Mouse (Mus musculus) ES-CJ7 (cell line): ENCODE measurements around the gene Ndufa7.

ENCODE experiments used
- DNase-seq: peaks from one replicate; pipeline ENCODE4 v3.0.0; 2011; ENCODE audit warnings: low read depth, low spot score

The Ndufa7 gene

DNA sequence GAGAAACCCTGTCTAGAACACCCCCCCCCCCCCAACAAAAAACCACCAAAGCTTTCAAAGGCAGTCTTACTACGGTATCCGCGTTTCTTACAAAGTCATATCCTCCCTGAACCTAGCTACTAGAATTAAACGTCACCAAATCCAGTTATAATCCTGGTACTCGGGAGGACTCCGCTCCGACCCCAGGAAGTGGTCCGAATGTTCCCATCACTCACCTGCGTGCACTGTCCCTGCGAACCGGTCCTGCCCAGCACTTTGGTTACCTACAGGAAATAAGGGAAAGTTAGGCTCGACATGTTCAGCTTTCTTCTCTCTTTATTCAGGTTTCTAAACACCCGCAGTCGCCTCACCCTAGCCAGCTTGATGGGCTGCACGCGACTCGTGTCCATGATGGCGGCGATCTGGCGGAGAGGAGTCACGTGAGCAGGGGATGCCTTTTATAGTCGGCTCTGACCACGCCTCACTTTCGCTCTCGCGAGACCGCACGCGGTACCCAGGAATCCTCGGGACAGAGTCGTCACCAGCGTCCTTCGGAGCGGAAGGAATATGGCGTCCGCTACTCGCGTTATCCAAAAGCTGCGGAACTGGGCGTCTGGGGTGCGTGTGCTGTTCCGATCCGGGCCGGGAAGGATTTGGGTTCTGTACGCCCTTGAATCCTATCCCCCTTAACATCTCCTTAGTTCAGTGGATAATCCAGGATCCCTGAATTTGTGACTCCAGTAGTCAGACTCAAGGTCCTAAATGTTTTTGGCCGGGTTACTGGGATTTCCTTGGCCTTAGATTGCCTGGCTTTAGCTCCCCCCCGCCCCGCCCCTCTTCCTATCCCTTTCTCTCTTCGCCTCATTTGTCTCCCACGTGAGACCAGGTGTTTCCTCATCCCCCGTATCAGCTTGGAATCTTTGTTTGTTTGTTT, at the start of gene Ndufa7, which contains the start of gene Rps28:
TSS of gene Ndufa7 (plus strand) at position 489 of the 913 bp plus-strand sequence.
TSS of gene Rps28 (minus strand) at position 479 of the 913 bp plus-strand sequence.
- peak; percentile 98 for DNase-seq

DNA sequence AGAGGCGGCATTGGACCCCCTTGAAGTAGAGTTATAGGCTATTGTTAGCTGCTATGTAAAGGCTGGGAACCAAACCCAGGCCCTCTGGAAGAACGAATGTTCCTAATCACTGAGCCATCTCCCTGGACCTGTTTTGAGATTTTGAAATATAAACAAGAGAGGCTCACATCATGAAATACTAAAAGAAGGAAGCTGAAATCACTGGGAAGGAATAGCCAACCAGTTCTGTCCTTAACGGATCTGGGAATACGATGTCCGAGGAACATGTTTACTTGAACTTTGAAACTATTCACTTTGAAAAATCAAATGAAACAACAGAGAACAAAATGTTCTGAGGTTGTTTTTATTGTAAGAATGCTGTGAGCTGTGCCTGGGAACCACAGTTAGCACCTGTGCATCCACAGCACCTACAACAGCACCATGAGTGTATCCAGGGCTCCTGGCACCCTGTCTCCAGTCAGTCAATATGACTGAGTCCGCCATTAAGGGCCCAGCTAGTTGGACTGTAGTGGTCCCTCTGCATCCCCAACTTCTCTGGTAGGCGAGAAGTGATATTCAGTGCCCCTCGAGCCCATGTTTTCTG, 49.7 kb upstream of the Ndufa7 start:
- DNase-seq: no peak

DNA sequence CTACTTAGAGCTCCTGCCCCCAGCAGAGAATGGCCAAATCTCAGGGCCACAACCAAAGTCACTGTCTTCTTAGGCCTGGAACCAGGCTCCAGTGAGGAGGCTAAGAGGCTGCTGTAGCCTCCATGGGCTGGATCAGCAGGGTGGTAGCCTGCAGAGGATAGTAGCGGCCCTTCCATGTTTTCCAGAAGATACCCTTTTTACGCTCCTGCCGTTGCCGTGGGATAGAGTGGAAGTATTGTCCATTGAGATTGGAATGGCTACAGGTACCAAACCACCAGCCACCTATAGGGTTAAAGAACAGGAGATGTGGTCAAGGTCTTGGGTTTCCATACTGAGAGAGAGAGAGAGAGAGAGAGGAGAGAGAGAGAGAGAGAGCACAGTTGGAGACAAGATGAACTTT, 49.1 kb upstream of the Ndufa7 start:
- DNase-seq: no peak

DNA sequence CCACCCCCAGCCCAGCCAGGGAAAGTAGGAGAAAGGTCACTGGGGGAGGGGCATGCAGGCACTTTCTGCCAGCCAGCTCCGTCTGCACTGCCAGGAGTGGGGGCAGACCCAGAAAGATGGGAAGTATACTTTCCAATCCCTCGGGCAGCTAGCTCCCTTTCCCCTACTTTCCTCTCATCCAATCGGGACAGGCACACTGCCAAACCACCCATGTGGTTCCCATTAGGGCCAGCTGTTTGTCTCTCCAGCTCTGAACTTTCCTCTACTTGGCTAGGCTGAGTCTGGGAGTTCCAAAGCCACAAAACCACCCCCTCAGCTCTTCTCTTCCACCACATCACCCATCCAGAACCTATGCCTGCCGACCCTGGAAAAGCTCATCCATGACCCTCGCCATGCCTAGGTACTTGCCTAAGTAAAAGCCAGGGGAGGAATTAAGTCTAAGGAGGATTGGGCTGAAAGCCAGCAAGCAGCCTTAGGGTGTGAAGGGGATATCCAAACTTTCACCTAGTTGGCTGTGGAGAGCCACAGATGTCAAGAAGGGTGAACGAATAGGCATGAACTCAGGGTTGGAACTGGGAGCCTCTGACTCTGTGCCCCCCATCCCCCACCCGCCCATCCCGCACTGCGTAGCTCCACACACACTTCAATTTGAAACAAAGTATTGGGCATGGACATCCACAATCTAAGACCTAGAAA, 45.0 kb upstream of the Ndufa7 start:
- DNase-seq: peak; percentile 22

DNA sequence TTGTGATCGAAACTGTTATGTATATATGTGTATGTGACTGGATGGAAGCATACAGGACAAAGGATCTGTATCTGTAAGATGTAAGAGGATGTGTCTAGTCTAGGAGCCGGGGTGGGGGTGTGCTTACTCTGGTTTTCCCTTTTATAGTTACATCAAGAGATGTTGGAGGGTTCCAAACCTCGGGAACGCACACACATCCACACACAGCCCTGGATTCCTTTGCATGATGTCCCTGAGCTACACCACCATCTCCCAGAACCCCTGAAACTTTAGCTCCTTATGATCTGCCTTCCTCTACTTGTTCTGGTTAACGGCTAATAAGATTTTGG, 44.4 kb upstream of the Ndufa7 start:
- DNase-seq: no peak

DNA sequence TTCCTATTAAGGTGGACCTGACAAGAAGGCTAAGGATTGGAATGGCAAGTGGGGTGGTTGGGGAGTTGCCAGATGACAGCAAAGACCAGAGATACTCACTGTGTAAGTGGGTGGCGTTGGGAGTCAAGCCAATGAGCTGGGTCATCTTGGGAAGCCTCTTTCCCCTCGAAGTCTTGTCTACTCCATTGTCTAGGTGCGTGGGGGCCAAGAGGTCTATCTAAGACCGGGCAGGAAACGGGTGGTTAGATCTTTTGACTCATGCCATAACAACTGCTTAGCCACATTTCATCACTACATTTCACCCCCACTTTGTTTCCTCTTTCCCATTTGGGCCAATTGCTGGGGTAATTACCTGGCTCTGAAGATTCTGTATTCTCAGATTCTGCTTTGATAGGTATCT, 43.9 kb upstream of the Ndufa7 start:
- DNase-seq: no peak

DNA sequence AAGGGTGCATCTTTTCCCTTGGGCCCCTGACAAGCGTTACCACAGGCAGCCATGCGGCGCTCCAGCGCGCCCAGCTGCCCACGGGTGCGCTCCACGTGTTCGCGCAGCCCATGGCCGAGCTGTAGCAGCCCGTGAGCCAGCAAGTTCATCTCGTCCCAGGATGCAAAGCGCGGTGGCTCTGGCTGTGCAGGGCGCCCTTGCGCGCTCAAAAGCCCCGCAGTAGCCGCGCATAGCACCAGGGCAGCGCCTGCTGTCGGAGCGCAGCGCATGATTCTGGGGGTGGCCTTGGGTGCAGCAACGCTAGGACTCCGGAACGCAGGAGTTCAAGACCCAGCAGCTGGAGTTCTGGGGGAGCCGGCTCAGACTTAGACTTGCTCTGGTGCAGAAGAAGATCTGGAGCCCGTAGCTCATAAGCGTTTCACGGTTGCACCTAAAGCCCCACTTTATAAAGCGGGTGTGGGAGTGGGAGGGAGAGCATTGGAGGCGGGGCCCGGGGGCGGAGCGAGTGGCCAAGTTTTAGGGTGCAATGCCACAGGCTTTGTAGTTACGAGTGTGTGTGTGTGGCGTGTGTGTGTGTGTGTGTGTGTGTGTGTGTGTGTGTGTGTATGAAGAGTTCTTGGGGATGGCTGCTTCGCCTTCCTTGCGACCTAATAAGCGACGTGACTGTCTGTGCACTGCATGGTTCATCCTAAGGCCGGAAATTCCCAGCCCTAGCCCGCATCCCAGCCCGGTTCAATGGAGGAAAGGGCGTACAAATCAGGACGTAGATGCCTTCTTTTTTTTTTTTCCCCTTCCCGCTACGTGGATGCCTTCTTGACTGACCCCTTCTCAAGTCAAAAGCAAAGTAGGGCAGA, 43.0 kb upstream of the Ndufa7 start, which contains the start of gene Angptl4:
TSS of gene Angptl4 (minus strand) at position 707 of the 854 bp plus-strand sequence.
- peak; percentile 74 for DNase-seq

DNA sequence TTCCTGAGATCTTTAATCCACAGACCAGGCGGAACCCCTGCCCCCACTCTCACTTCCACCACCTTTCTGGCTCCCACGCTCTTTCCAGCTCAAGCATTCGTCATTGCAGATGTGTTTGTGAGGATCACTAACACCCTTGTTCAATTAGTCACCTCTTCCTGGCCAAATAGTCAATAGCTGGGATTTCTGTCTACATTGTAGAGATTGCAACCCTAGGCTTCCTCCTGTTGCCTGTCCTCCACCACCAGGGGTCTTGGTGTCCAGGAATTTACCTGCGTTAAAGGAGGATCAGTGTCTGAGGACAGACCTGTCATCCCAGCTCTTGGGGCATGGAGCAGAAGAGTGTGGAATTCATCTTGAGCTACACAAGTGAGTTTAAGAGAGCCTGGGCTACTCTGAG, 42.3 kb upstream of the Ndufa7 start:
- DNase-seq: peak; percentile 42

DNA sequence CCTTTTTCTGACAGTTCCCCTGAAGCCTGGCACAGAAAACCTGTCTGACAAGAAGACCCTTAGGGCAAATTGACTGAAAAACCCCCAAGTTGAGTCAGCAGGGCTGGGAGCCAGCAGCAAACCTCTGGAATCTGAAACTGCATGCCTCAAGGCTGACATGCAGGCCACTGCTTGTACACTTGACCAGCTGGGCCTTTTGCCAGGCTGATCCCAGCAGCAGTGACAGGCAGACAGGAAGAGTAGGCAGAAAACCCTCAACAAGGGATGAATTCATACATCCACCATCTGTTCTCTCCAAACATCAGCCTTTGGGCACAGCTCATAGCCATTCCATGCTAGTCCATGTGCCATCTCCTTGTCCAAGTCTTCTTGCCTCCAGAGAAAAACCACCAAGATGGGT, 41.0 kb upstream of the Ndufa7 start:
- DNase-seq: no peak

DNA sequence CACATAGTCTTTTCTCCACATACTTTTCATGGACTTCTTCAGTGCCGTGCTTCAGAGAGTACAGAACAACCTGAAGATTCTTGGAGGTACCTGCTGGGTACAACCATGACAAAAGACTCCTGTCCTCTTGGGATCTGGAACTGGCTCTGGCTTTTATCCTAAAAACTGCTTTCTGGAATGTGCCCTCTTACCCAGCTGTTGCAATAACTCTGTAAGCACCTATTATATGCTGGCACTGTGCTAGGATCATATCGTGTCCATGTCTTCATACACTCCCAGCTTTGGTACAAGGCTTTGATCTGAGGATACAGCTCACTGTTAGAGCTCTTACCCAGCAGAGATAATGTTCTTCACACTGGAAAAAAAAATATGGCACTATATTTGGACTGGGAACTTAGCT, 39.4 kb upstream of the Ndufa7 start:
- DNase-seq: no peak

DNA sequence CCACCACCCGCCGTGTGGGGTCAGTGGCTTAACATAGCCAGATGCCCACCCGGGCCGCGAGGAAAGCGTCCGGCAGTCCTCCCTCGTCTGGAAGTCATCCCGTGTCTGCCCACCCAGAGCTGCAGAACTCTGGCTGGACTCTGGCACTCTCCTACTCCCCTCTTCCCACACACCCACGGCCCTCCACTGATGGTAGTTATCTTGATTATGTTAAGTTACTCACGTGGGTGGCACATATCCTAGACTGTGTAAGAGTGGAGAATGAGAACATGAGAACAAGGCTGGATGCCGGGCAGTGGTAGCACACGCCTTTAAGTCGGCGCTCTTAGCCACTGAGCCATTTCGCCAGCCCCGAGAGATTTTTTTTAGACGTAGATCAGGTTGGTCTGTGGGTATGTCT, 38.0 kb upstream of the Ndufa7 start:
- no peak for DNase-seq

DNA sequence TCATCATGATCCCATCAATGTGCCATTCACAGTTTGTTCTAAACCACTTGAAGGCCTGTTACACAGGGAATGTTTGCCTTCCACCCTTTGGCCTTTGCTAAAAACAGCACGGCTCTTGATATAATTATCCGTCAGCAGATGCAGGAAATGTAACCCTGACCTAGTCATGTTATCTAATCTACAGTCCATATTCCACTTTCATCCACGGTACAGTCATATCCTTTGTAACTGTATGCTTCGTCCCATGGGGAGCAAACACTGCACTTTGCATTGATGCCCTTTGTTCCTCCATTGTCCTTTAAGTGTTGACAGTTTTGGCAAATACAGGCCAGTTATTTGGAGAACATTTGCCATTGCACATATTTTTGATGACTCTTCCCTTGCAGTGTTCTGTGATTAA, 35.6 kb upstream of the Ndufa7 start:
- DNase-seq: no peak

DNA sequence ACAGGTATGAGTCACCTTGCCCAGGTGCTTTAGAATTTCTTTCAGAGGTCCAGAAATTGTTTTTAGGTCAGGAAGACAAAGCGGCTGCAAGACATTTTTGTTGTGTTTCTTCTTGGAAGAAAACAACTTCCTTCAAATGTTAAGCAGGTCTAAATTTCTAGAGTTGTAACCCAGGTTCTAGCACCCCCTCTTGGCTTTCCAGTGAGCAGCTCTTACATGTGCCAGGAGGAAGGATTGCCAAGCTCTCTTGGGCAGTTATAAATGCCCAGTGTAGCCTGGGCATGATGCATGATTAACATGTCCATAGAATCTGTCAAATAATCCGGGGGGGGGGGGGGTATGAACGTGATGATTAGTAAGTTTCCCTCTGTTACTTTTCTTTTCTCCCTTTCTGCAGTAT, 26.1 kb upstream of the Ndufa7 start:
- no peak for DNase-seq

DNA sequence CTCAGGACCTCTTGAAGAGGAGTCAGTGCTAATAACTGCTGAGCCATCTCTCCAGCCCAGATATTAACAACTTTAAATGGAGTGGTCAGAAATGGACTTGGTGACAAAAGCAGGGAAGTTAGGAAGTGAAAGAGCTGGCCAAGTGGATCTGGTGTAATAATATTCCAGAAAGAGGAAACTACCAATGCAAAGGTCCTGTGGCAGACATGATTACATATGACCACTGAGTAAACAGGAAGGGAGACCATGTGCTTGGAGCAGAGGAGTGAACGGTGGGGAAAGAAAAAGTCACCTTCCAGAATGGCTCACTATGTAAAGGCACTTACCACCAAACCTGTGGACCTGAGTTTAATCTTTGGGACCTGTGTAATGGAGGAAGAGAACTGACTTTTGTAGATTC, 25.1 kb upstream of the Ndufa7 start:
- DNase-seq: no peak

DNA sequence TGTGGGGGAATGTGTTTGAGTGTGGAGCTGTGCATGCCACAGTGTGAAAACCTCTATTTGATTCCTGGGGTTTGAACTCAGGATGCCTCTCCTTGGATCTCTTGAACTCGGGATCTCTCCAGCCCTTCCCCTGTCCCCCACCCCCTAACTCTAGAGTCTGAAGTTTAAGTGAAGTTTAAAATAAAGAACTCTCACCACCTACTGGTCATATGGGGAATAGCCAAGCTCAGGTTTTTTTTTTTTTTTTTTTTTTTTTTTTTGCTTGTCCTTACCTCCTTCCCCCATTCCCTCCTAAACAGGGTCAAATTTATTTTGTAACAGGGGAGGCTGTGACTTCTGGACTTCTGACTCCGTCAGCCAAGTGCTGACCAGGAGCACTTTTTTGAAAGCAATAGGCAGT, 22.2 kb upstream of the Ndufa7 start:
- DNase-seq: peak; percentile 64

DNA sequence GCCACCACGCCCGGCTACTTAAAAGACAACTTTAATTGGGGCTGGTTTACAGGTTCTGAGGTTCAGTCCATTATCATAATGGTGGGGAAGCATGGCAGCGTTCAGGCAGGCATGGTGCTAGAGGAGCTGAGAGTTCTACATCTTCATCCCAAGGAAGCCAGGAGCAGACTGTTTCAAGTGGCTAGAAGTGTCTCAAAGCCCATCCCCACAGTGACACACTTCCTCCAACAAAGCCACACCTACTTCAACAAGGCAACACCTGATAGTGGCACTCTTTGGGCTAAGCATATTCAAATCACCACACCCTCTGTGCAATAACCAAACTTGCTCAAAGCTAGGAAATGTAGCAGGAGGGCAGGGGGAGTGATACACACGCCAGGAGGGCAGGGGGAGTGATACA, 20.2 kb upstream of the Ndufa7 start:
- peak; percentile 82 for DNase-seq

DNA sequence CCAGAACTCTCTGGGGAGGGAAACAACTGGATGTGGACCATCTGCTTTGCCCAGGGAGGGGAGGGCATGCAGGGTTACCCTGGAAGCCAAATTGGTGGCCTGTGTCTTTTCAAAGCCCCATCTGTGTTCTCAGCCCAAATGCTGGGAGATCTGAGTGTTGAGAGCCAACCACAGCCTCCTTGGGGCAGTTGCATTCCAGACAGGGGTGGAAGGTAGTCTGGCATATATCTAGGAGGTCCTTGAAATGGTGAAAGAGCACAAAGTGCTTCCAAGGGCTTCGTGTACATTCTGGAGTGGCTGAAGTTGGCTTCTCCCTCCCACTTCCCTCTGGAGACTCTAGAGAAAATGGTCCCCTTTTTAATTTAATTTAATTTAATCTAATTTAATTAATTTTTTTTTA, 19.6 kb upstream of the Ndufa7 start:
- no peak for DNase-seq

DNA sequence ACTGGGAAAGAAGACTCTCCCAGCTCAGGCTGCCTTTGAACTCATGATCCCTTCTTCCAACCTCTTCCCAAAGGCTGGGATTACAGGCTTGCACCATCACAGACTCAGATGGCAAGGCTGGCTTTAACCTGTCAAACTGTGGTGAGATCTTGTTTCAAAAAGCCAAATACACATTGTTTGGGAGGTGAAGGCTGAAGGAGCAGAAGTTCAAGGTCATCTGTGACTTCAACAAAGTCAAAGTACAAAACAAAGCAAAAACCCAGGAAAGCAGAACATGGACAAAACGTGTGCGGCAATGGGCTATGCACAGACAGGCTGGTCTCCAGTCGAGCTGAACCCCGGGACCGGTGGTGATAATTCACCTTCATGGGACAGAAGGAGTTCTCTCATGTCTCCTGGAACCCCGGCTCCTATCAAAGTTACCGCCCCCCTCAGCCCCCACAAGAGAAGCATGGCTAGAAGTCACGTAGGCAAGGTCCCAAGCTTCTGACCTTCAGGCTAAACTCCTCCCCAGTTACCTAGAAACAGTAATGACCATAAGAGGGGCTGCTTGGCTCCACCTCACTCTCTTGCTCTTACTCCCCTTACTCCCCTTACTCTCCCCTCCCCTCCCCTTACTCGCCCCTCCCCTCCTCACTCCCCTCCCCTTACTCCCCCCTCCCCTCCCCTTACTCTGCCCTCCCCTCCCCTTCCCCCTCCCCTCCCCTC, 17.0 kb upstream of the Ndufa7 start:
- DNase-seq: peak; percentile 94

DNA sequence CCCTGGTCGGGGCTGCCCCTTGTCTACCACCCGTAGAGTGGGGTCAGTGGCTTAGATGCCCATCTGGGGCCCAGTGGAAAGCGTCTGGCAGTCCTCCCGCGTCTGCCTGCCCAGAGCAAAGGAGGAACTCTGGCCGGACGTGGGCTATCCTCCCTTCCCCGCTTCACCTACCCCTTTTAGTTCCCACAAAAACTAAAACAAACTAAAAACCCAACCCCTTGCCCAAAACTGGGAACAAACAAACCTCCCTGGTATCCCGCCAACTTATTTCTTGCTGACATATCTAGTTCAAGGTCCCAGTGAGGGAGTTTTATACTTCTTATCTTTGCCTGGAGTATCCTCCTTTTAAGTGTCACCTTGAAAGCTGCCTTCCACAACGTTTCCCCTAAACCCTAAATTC, 16.2 kb upstream of the Ndufa7 start:
- no peak for DNase-seq

DNA sequence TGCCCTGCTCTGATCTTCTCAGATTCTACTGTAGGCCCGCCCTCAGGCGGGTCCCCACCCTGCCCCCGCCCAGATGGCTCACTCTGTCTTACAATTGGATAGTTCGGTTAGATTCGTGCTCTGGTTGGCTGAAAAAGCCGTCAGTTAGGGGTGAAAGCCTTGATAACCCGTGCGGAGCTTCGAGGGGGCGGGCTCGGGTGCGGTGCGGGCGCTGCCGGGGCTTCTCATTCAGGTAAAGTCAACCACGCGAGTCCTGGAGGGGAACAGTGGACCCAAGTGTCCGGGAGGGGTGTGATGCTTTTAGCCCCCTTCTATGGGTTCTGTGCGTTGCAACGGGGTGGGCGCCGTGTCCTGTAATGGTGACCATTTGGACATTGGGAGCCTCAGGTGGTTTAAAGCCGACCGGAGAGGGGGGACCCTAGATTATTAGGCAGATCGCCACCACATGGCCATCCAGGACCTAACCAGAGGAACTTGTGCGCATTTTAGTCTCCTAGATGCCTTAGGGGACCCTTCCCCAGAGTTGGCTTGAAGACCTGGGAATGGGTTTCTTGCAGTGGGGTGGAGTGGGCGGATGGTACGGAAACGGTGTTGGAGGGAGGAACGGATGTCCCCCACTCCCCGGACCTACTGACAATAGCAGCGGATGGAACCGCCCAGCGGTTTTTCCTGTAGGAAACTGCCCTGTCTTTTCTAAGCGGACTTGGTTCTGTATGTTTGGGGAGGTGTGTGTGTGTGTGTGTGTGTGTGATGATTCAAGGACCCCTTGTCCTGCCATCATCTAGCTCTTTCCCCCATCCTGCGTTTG, 13.8 kb upstream of the Ndufa7 start, which contains the start of gene Kank3:
TSS of gene Kank3 (plus strand) at position 186 of the 808 bp plus-strand sequence.
- peak; percentile 98 for DNase-seq
